Mouse (Mus musculus): ENCODE data around the gene Rwdd1. TPM values are rescaled to one million over a fixed set of nuclear protein-coding genes. Genes with fewer than 3 reads are reported as not detected.

Gene Rwdd1
- 94.8 TPM for polyA plus RNA-seq (2014; fragmentation: Illumina TruSeq; extraction: RNeasy Lipid Tissue Mini Kit (QIAGEN cat#74804); ENCODE audit: low read depth, low replicate concordance)

DNA sequence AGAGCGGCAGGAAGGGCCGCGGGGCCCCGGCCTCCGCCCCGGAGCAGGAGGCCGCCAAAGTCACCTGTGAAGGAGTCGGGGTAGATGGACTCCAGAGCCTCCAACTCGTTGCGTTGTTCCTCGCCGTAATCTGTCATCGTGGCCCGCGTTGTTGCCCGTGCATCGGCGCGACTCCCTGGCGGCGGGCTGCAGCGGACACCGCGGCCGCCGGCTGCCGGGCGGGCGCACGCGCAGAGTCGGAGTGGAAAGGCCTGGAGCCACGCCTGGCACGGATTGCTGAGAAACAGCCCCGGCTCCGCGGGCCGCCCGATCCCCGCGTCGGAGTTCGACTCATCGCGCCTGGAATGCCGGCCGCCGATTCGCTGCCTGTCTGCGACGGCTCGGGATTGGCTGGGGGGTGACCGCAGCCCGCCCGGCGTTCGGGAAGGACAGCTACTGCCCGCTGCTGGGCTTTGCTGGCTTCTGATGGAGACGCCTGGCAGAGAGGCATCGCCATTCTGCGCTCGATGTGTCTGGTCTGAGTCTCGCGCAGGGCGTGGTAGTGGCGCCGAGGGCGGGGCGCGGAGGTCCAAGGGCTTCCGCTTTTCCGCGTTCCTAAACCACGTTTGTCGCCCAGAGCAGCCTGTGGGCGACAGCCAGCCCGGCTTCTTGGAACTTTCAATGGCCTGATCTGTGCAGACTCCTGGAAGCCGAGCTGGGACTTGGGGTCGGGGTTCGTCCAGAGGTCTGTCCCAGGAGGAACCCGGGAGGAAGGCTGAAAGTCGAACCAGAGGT, at the start of gene Rwdd1:
TSS of gene Rwdd1 (minus strand) at position 323 of the 774 bp plus-strand sequence.

DNA sequence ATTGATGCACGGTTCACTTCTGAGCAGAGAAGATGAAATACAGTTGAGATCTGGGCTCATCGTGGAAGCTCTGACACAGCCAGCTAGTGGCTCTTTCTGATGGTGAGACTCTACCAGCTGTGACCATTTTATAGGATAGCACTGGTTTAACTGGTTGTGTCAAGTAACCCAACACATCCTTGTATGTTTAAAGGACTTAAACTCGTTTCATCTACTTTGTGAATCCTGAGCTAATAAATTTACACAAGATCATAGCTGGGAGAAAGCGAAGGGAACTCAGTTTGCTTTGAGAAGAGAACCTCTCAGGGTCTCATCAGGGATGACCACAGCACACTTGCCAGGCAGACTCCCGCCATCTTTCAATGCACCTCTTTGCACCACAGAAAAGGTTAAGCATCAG, 24.8 kb upstream of the Rwdd1 start, which contains the start of gene Calhm4:
TSS of gene Calhm4 (minus strand) at position 101 of the 400 bp plus-strand sequence.

DNA sequence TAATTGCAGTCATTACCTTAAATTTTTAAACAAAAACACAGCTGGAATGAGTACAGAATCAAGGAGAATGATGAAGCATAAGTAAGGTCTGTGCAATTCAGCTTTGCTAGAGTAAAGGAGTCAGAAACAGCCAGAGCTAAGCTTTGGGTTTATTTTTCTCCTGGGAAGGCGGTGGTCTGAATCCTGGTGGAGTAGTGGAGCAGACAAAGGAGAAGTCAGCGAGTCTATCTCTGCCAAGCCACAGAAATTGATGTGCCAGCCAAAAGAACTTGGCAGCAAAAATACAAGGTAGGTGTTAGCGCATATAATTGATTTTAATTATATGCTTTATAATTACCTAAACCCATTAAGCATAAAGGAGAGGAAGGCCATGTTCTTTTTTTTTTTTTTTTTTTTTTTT, 18.0 kb upstream of the Rwdd1 start, which contains the start of gene Trappc3l:
TSS of gene Trappc3l (plus strand) at position 197 of the 400 bp plus-strand sequence.

DNA sequence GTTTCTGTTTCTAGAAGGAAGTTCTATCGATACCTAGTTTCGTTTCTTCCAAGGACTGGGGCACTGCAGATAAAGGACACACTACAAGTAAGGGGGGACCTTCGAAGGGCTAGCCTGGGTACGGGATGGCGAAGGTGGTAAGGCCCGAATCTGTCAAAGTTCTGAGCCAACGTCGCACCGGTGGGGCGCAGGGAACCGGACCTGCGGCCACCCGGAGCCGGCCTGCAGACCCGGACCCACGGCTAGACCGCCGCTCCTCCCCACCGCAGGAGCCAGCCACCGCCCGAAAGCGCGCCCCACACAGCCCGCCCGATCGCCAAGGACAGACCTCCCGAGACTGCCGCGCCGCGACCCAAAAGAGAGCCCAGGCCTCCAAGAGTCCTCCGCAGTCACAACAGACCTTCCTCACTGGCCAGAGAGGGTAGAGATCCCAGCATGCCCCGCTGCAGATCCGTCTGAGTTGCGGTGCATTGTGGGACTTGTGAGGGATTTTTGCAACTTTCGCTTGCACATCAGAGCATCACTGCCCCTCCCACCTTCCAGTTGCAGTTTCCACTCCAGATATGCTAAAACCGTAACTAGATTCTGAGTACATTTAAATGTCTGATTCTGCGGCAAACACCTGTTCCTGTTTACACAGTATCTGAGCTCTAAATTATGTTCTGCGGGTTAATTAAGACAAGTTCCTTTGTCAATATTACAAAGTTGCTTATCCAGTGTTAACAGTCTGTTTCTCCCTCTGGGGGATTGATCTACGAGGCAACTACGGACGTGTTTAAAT, 68.4 kb downstream of the Rwdd1 start, which contains the start of gene Zup1:
TSS of gene Zup1 (minus strand) at position 467 of the 781 bp plus-strand sequence.

Other genes with a start within 250 kb of the Rwdd1 start
- 60.0 TPM for gene Sult3a2, start 232.9 kb downstream of the Rwdd1 start, polyA plus RNA-seq (2014; fragmentation: Illumina TruSeq; extraction: RNeasy Lipid Tissue Mini Kit (QIAGEN cat#74804); ENCODE audit: low read depth, low replicate concordance)
- 1,185 TPM for gene Sult3a1, start 161.9 kb downstream of the Rwdd1 start, polyA plus RNA-seq (2014; fragmentation: Illumina TruSeq; extraction: RNeasy Lipid Tissue Mini Kit (QIAGEN cat#74804); ENCODE audit: low read depth, low replicate concordance)
- gene Rsph4a, start 114.5 kb downstream of the Rwdd1 start, polyA plus RNA-seq (2014; fragmentation: Illumina TruSeq; extraction: RNeasy Lipid Tissue Mini Kit (QIAGEN cat#74804); ENCODE audit: low read depth, low replicate concordance) = 2.2 TPM
- gene Zup1, start 68.4 kb downstream of the Rwdd1 start, polyA plus RNA-seq (2014; fragmentation: Illumina TruSeq; extraction: RNeasy Lipid Tissue Mini Kit (QIAGEN cat#74804); ENCODE audit: low read depth, low replicate concordance) = 16.2 TPM
- not detected for gene Trappc3l, start 18.0 kb upstream of the Rwdd1 start, polyA plus RNA-seq (2014; fragmentation: Illumina TruSeq; extraction: RNeasy Lipid Tissue Mini Kit (QIAGEN cat#74804); ENCODE audit: low read depth, low replicate concordance)
- not detected for gene Calhm4, start 24.7 kb upstream of the Rwdd1 start, polyA plus RNA-seq (2014; fragmentation: Illumina TruSeq; extraction: RNeasy Lipid Tissue Mini Kit (QIAGEN cat#74804); ENCODE audit: low read depth, low replicate concordance)
- 0.08 TPM for gene Calhm5, start 76.9 kb upstream of the Rwdd1 start, polyA plus RNA-seq (2014; fragmentation: Illumina TruSeq; extraction: RNeasy Lipid Tissue Mini Kit (QIAGEN cat#74804); ENCODE audit: low read depth, low replicate concordance)
- gene Calhm6, start 108.4 kb upstream of the Rwdd1 start, polyA plus RNA-seq (2014; fragmentation: Illumina TruSeq; extraction: RNeasy Lipid Tissue Mini Kit (QIAGEN cat#74804); ENCODE audit: low read depth, low replicate concordance) = 2.1 TPM
- gene Dse, start 188.1 kb upstream of the Rwdd1 start, polyA plus RNA-seq (2014; fragmentation: Illumina TruSeq; extraction: RNeasy Lipid Tissue Mini Kit (QIAGEN cat#74804); ENCODE audit: low read depth, low replicate concordance) = 6.4 TPM